Mouse (Mus musculus) MEL (cell line): Measurements from ENCODE around the gene Prpsap1. TPM values are rescaled to one million over a fixed set of nuclear protein-coding genes. Genes with fewer than 3 reads are reported as not detected.

ENCODE experiments used
- DNase-seq: peaks from one replicate; pipeline ENCODE4 v3.0.0; 2011; ENCODE audit warnings: low read depth, low spot score
- H3K27ac ChIP-seq: 2 replicates; pipeline ENCODE4 v1.5.1; 2012; ENCODE audit warnings: low read depth, mild to moderate bottlenecking, control low read depth, low read length, moderate library complexity; ENCODE audit not compliant: control insufficient read depth
- H3K27me3 ChIP-seq, 2 experiments: fragments of 150-350 bp in 1 of 2; sonication (generic) in 1 of 2; 2 replicates each; pipeline ENCODE4 v1.6.1; 2012; ENCODE audit warnings: low read length in 2 of 2, mild to moderate bottlenecking in 2 of 2, improper control_type of control experiment in 1 of 2, moderate library complexity in 1 of 2; ENCODE audit not compliant: insufficient read depth in 2 of 2, control insufficient read depth in 1 of 2
- H3K36me3 ChIP-seq, 2 experiments: 2 replicates each; pipeline ENCODE4 v1.6.1; 2012 to 2014; ENCODE audit warnings: low read length in 2 of 2, improper control_type of control experiment in 1 of 2, inconsistent platforms in 1 of 2, mild to moderate bottlenecking in 1 of 2; ENCODE audit not compliant: insufficient read depth in 2 of 2, control insufficient read depth in 1 of 2
- H3K4me1 ChIP-seq, 2 experiments: fragments of 150-350 bp in 1 of 2; sonication (generic) in 1 of 2; 2 replicates each; pipeline ENCODE4 v1.6.1; 2012; ENCODE audit warnings: low read length in 2 of 2, improper control_type of control experiment in 1 of 2, mild to moderate bottlenecking in 1 of 2; ENCODE audit not compliant: insufficient read depth in 2 of 2, control insufficient read depth in 1 of 2
- H3K4me3 ChIP-seq, 2 experiments: fragments of 150-350 bp in 1 of 2; sonication (generic) in 1 of 2; 2 replicates each; pipeline ENCODE4 v1.5.1; 2012; ENCODE audit warnings: low read depth in 2 of 2, low read length in 2 of 2, mild to moderate bottlenecking in 2 of 2, moderate library complexity in 2 of 2, control low read depth in 1 of 2, improper control_type of control experiment in 1 of 2; ENCODE audit not compliant: control insufficient read depth in 1 of 2, insufficient read depth in 1 of 2
- H3K79me2 ChIP-seq: 2 replicates; pipeline ENCODE4 v1.6.1; 2012; ENCODE audit warnings: mild to moderate bottlenecking, low read length, moderate library complexity; ENCODE audit not compliant: control insufficient read depth, poor library complexity, insufficient read depth
- H3K9ac ChIP-seq: 2 replicates; pipeline ENCODE4 v1.6.1; 2012; ENCODE audit warnings: low read depth, mild to moderate bottlenecking, control low read depth, low read length, moderate library complexity; ENCODE audit not compliant: control insufficient read depth, poor library complexity, severe bottlenecking
- H3K9me3 ChIP-seq: fragments of 150-350 bp; sonication (generic); replicated peaks from 2 replicates; pipeline ENCODE4 v1.6.1; 2012; ENCODE audit warnings: mild to moderate bottlenecking, low read length, improper control_type of control experiment, moderate library complexity; ENCODE audit not compliant: insufficient read depth
- BHLHE40 ChIP-seq: IDR thresholded peaks from 2 replicates; pipeline ENCODE4 v1.6.1; 2012; ENCODE audit warnings: low read depth, mild to moderate bottlenecking, inconsistent platforms, low read length, improper control_type of control experiment, borderline replicate concordance
- CHD2 ChIP-seq: IDR thresholded peaks from 2 replicates; pipeline ENCODE4 v1.6.1; 2011; ENCODE audit warnings: low read length, improper control_type of control experiment
- EP300 ChIP-seq, 2 experiments: IDR thresholded peaks; 2 replicates each; pipeline ENCODE4 v1.6.1; 2011; ENCODE audit warnings: improper control_type of control experiment in 2 of 2, low read length in 2 of 2, low read depth in 1 of 2, mild to moderate bottlenecking in 1 of 2
- GABPA ChIP-seq: IDR thresholded peaks from 2 replicates; pipeline ENCODE4 v1.6.1; 2012; ENCODE audit warnings: low read depth, mild to moderate bottlenecking, inconsistent platforms, low read length, improper control_type of control experiment, moderate library complexity
- KAT2A ChIP-seq: conservative IDR thresholded peaks from 2 replicates; pipeline ENCODE4 v1.6.1; 2012; ENCODE audit warnings: low read depth, low read length, improper control_type of control experiment, inconsistent platforms
- MAX ChIP-seq: IDR thresholded peaks from 2 replicates; pipeline ENCODE4 v1.6.1; 2011; ENCODE audit warnings: low read length, improper control_type of control experiment
- MAZ ChIP-seq: IDR thresholded peaks from 2 replicates; pipeline ENCODE4 v1.6.1; 2012; ENCODE audit warnings: low read depth, mild to moderate bottlenecking, inconsistent platforms, low read length, improper control_type of control experiment
- NELFE ChIP-seq: IDR thresholded peaks from 2 replicates; pipeline ENCODE4 v1.6.1; 2011; ENCODE audit warnings: low read depth, low read length, improper control_type of control experiment
- POLR2A ChIP-seq, 2 experiments: IDR thresholded peaks; 2 replicates each; pipeline ENCODE4 v1.6.1; 2011 to 2012; ENCODE audit warnings: low read length in 2 of 2, mild to moderate bottlenecking in 2 of 2, control low read depth in 1 of 2, improper control_type of control experiment in 1 of 2, low read depth in 1 of 2, moderate library complexity in 1 of 2; ENCODE audit not compliant: control insufficient read depth in 1 of 2, insufficient read depth in 1 of 2, poor library complexity in 1 of 2
- POLR2AphosphoS2 ChIP-seq: IDR thresholded peaks from 2 replicates; pipeline ENCODE4 v1.6.1; 2011; ENCODE audit warnings: low read length, improper control_type of control experiment
- POLR2AphosphoS5 ChIP-seq: IDR thresholded peaks from 2 replicates; pipeline ENCODE4 v1.6.1; 2012; ENCODE audit warnings: low read depth, borderline replicate concordance, mild to moderate bottlenecking, inconsistent platforms, low read length, moderate library complexity, mixed read lengths
- RAD21 ChIP-seq: IDR thresholded peaks from 2 replicates; pipeline ENCODE4 v1.6.1; 2011; ENCODE audit warnings: mild to moderate bottlenecking, low read depth, low read length, improper control_type of control experiment
- SIN3A ChIP-seq: IDR thresholded peaks from 2 replicates; pipeline ENCODE4 v1.6.1; 2012; ENCODE audit warnings: low read length, improper control_type of control experiment, inconsistent platforms
- SMC3 ChIP-seq: IDR thresholded peaks from 2 replicates; pipeline ENCODE4 v1.6.1; 2011; ENCODE audit warnings: low read depth, low read length, improper control_type of control experiment
- TAL1 ChIP-seq: IDR thresholded peaks from 2 replicates; pipeline ENCODE4 v1.6.1; 2012; ENCODE audit warnings: mild to moderate bottlenecking, inconsistent platforms, low read length, moderate library complexity, mixed read lengths
- UBTF ChIP-seq: IDR thresholded peaks from 2 replicates; pipeline ENCODE4 v1.6.1; 2012; ENCODE audit warnings: low read depth, mild to moderate bottlenecking, inconsistent platforms, low read length, improper control_type of control experiment, moderate library complexity, borderline replicate concordance; ENCODE audit not compliant: insufficient read depth
- USF1 ChIP-seq: IDR thresholded peaks from 2 replicates; pipeline ENCODE4 v1.6.1; 2014; ENCODE audit warnings: low read depth, mild to moderate bottlenecking, inconsistent platforms, low read length, improper control_type of control experiment, moderate library complexity
- USF2 ChIP-seq, 2 experiments: IDR thresholded peaks; 2 replicates each; pipeline ENCODE4 v1.6.1; 2011 to 2012; ENCODE audit warnings: improper control_type of control experiment in 2 of 2, low read length in 2 of 2, borderline replicate concordance in 1 of 2, inconsistent platforms in 1 of 2, low read depth in 1 of 2, mild to moderate bottlenecking in 1 of 2; ENCODE audit not compliant: insufficient read depth in 1 of 2
- ZC3H11A ChIP-seq: IDR thresholded peaks from 2 replicates; pipeline ENCODE4 v1.6.1; 2012; ENCODE audit warnings: low read depth, mild to moderate bottlenecking, inconsistent platforms, low read length, improper control_type of control experiment
- ZKSCAN1 ChIP-seq: IDR thresholded peaks from 2 replicates; pipeline ENCODE4 v1.6.1; 2012; ENCODE audit warnings: low read depth, mild to moderate bottlenecking, inconsistent platforms, low read length, improper control_type of control experiment, moderate library complexity
- ZMIZ1 ChIP-seq: IDR thresholded peaks from 2 replicates; pipeline ENCODE4 v1.6.1; 2012; ENCODE audit warnings: low read depth, mild to moderate bottlenecking, inconsistent platforms, low read length, improper control_type of control experiment, moderate library complexity
- ZNF384 ChIP-seq: IDR thresholded peaks from 2 replicates; pipeline ENCODE4 v1.6.1; 2012; ENCODE audit warnings: low read depth, mild to moderate bottlenecking, inconsistent platforms, low read length, improper control_type of control experiment
- polyA plus RNA-seq, 2 experiments: library from polyadenylated mRNA; stranded (reverse) in 1 of 2; unstranded in 1 of 2; fragments of >175 nt in 1 of 2; fragments of >200 nt in 1 of 2; gene quantifications; 2 replicates each; pipeline versions ENCODE4 v1.2.1 to v1.2.4; 2012; ENCODE audit warnings: low replicate concordance in 2 of 2, low read depth in 1 of 2; ENCODE audit not compliant: insufficient read length in 2 of 2, insufficient read depth in 1 of 2, missing spikeins in 1 of 2
- total RNA-seq: library from RNA; depleted of rRNA; stranded (reverse); fragments of 300-350 nt; gene quantifications from 2 replicates; pipeline ENCODE4 v1.2.3, GENCODE M21; 2012

Prpsap1 gene
- total and polyA plus RNA-seq, 3 experiments = 112 to 155 TPM; not detected in 1

GRCm38 (mm10) chr11:116439269-116440240 lies 54.4 kb downstream of the Prpsap1 start:
- H3K4me1 ChIP-seq = peaks cover 14 to 30% of the 10 kb centered on the region in 2 experiments
- DNase-seq = no peak
- no peak overlapping the region for H3K4me3 ChIP-seq
- no peaks in the 10 kb centered on the region for H3K9me3 ChIP-seq
- peaks cover 0 to 24% of the 10 kb centered on the region in 2 experiments; a peak in 3 of 4 replicates for H3K36me3 ChIP-seq
- peaks cover 8% of the 10 kb centered on the region for H3K79me2 ChIP-seq
- H3K9ac ChIP-seq = no peak overlapping the region
- no peaks in the 10 kb centered on the region for H3K27me3 ChIP-seq
- H3K27ac ChIP-seq = no peak overlapping the region
- TF ChIP-seq ZKSCAN1 (no peak), ZMIZ1 (peak; percentile 56; the same call in 1 of the 2 replicates), POLR2AphosphoS5 (peak; percentile 82; the same call in 1 of the 2 replicates)
- TF ChIP-seq, all 39 proteins: peak for 2

GRCm38 (mm10) chr11:116437541-116437940 lies 56.5 kb downstream of the Prpsap1 start:
- H3K9me3 ChIP-seq = no peaks in the 10 kb centered on the region
- peaks cover 0 to 27% of the 10 kb centered on the region in 2 experiments; a peak in 3 of 4 replicates for H3K36me3 ChIP-seq
- H3K79me2 ChIP-seq = peaks cover 10% of the 10 kb centered on the region
- H3K27ac ChIP-seq = peak overlapping the region; percentile 97
- no peak for DNase-seq
- H3K27me3 ChIP-seq = no peaks in the 10 kb centered on the region
- H3K4me3 ChIP-seq = no peak overlapping the region; a peak in 1 of 4 replicates
- H3K4me1 ChIP-seq = peaks cover 14 to 38% of the 10 kb centered on the region in 2 experiments
- H3K9ac ChIP-seq = peak overlapping the region; percentile 91; the same call in 1 of the 2 replicates
- TF ChIP-seq SMC3 (no peak), POLR2AphosphoS2 (no peak), USF2 (IDR thresholded peaks at IDR 0.05; ENCODE audit: borderline replicate concordance in 1 of 2, insufficient read depth in 1 of 2, low read depth in 1 of 2, low read length in 2 of 2) (no peak), ZKSCAN1 (no peak), POLR2A (IDR thresholded peaks at IDR 0.05; ENCODE audit: control insufficient read depth in 1 of 2, insufficient read depth in 1 of 2, low read depth in 1 of 2, low read length in 2 of 2, poor library complexity in 1 of 2) (no peak), NELFE (no peak), KAT2A (no peak), BHLHE40 (no peak), ZC3H11A (no peak), MAZ (no peak), TAL1 (no peak), RAD21 (no peak), USF1 (no peak), GABPA (no peak), MAX (no peak), ZNF384 (no peak), EP300 (IDR thresholded peaks at IDR 0.05; ENCODE audit: low read depth in 1 of 2, low read length in 2 of 2) (no peak), SIN3A (no peak), UBTF (no peak), CHD2 (no peak)
